Comparison of ENCODE assay signal across 8 mouse cellular contexts in genomic region chr9:21204528-21205272, GRCm38 (mm10). TPM values are rescaled to one million over a fixed set of nuclear protein-coding genes. Genes with fewer than 3 reads are reported as not detected.
DNase-seq lines count a peak whose midpoint lies in the region; ATAC-seq and TF ChIP-seq lines count a peak whose summit lies in the region.

No protein-coding gene starts in this region.

- H3K4me2 ChIP-seq in hindbrain, embryonic 16.5 days (ENCODE audit: low read length): peak overlapping the region; percentile 58
- H3K4me2 ChIP-seq in limb, embryonic 11.5 days (ENCODE audit: low read depth, severe bottlenecking): peak overlapping the region; percentile 46
- H3K4me2 ChIP-seq in neural tube, embryonic 14.5 days (ENCODE audit: low read depth, low read length): peak overlapping the region; percentile 33; the same call in 1 of the 2 replicates

- H3K9ac ChIP-seq in hindbrain, embryonic 16.5 days (ENCODE audit: low read depth, low read length): peak overlapping the region; percentile 47
- peak overlapping the region; percentile 35; the same call in 1 of the 2 replicates for H3K9ac ChIP-seq in limb, embryonic 11.5 days (ENCODE audit: low read length)
- 0 out of 2 replicates have a peak overlapping the region, but pooled peaks have one; percentile 32 for H3K9ac ChIP-seq in neural tube, embryonic 14.5 days (replicated peaks; ENCODE audit: low read depth, low read length)

- H3K4me3 ChIP-seq in gastrocnemius, adult 2 months: 0 out of 2 replicates have a peak overlapping the region, but pooled peaks have one; percentile 9
- peak overlapping the region; percentile 33 for H3K4me3 ChIP-seq in hindbrain, embryonic 16.5 days (ENCODE audit: low read length)
- peak overlapping the region; percentile 41 for H3K4me3 ChIP-seq in limb, embryonic 11.5 days (ENCODE audit: low read depth, low read length)
- peak overlapping the region; percentile 28 for H3K4me3 ChIP-seq in neural tube, embryonic 14.5 days (ENCODE audit: low read depth, low read length)

- H3K9me3 ChIP-seq in hindbrain, embryonic 16.5 days (ENCODE audit: control insufficient read depth, low read length): no peaks in the 10 kb centered on the region
- H3K9me3 ChIP-seq in limb, embryonic 11.5 days (ENCODE audit: control insufficient read depth, low read length): no peaks in the 10 kb centered on the region
- H3K9me3 ChIP-seq in neural tube, embryonic 14.5 days (ENCODE audit: control insufficient read depth, low read length): no peaks in the 10 kb centered on the region

- intact Hi-C loops in gastrocnemius, adult 2 months (cut with DNase I): no loop called here

- ATAC-seq in hindbrain, embryonic 16.5 days: peak; percentile 76
- ATAC-seq in limb, embryonic 11.5 days (ENCODE audit: insufficient number of reproducible peaks, low FRiP score, low TSS enrichment, low read depth): peak; percentile 61
- ATAC-seq in neural tube, embryonic 14.5 days (ENCODE audit: low read depth): peak; percentile 80
- ATAC-seq in CD4-positive, CD25-positive, alpha-beta regulatory T cell, adult 4 months: no peak

- TF ChIP-seq POLR2A in brain, embryonic 14.5 days (IDR thresholded peaks at IDR 0.05; ENCODE audit: borderline replicate concordance, extremely low read depth, insufficient read depth, insufficient read length, poor library complexity, severe bottlenecking): no peak

- no peak for DNase-seq in gastrocnemius, adult 2 months
- no peak for DNase-seq in gastrocnemius, postnatal 10 days
- DNase-seq in brain, embryonic 14.5 days (ENCODE audit: low read depth): peak; percentile 61
- peak; percentile 70 for DNase-seq in limb, embryonic 11.5 days (ENCODE audit: low spot score)
- DNase-seq in T-cell, adult 2 months (ENCODE audit: low spot score): no peak

- H3K4me1 ChIP-seq in hindbrain, embryonic 16.5 days (ENCODE audit: control insufficient read depth, insufficient read depth, low read depth, low read length): peaks cover 2% of the 10 kb centered on the region; the same call in 1 of the 2 replicates
- H3K4me1 ChIP-seq in limb, embryonic 11.5 days (ENCODE audit: control insufficient read depth, insufficient read depth, low read length): peaks cover 8% of the 10 kb centered on the region; the same call in 1 of the 2 replicates
- H3K4me1 ChIP-seq in neural tube, embryonic 14.5 days (ENCODE audit: control insufficient read depth, insufficient read depth, low read length): no peaks in the 10 kb centered on the region

- WGBS in hindbrain, embryonic 16.5 days: 3% methylated on average over 23 of the region's 23 CpGs
- WGBS in limb, embryonic 11.5 days: 4% methylated on average over 23 of the region's 23 CpGs
- WGBS in neural tube, embryonic 14.5 days: 5% methylated on average over 23 of the region's 23 CpGs

- H3K27ac ChIP-seq in gastrocnemius, adult 2 months: no peak overlapping the region
- peak overlapping the region; percentile 29; the same call in 1 of the 2 replicates for H3K27ac ChIP-seq in hindbrain, embryonic 16.5 days (ENCODE audit: low read depth, low read length)
- no peak overlapping the region for H3K27ac ChIP-seq in limb, embryonic 11.5 days (replicated peaks; ENCODE audit: low read depth, low read length)
- H3K27ac ChIP-seq in neural tube, embryonic 14.5 days (ENCODE audit: low read depth, low read length): peak overlapping the region; percentile 34

- TF ChIP-seq CTCF in gastrocnemius, adult 2 months (IDR thresholded peaks at IDR 0.05): no peak
- no peak for TF ChIP-seq CTCF in brain, embryonic 14.5 days (IDR thresholded peaks at IDR 0.05; ENCODE audit: borderline replicate concordance, extremely low read depth, insufficient read depth, insufficient read length)

- H3K36me3 ChIP-seq in hindbrain, embryonic 16.5 days (ENCODE audit: control insufficient read depth, insufficient read depth, low read length): peaks cover 21% of the 10 kb centered on the region
- no peaks in the 10 kb centered on the region for H3K36me3 ChIP-seq in limb, embryonic 11.5 days (ENCODE audit: control insufficient read depth, insufficient read depth, low read length)
- H3K36me3 ChIP-seq in neural tube, embryonic 14.5 days (ENCODE audit: control insufficient read depth, insufficient read depth, low read length): peaks cover 11% of the 10 kb centered on the region; the same call in 1 of the 2 replicates

- no peaks in the 10 kb centered on the region for H3K27me3 ChIP-seq in hindbrain, embryonic 16.5 days (replicated peaks; ENCODE audit: control insufficient read depth, insufficient read depth, low read length)
- no peaks in the 10 kb centered on the region for H3K27me3 ChIP-seq in limb, embryonic 11.5 days (ENCODE audit: control insufficient read depth, insufficient read depth, low read length)
- H3K27me3 ChIP-seq in neural tube, embryonic 14.5 days (ENCODE audit: control insufficient read depth, insufficient read depth, low read length): no peaks in the 10 kb centered on the region

RNA-seq across cellular contexts. Expression of gene Keap1, which starts 34.5 kb away (rescaled TPM):
- 10 to 100 TPM; 51.3 to 62.3 TPM for total RNA-seq in gastrocnemius, adult 2 months (2021)
- total RNA-seq in gastrocnemius, postnatal 10 days (2021): 10 to 100 TPM; 59.6 to 60.9 TPM
- 58.7 and 59.7 TPM in 2 replicates for polyA plus RNA-seq in brain, embryonic 14.5 days (2012; rRNA removed)
- 71.5 and 72.0 TPM in 2 replicates for polyA plus RNA-seq in hindbrain, embryonic 16.5 days (2015; fragmentation: Nextera tagmentation; extraction: Ambion mirVana)
- polyA plus RNA-seq in limb, embryonic 11.5 days (2014; fragmentation: Nextera tagmentation; extraction: Ambion mirVana): 31.1 and 35.2 TPM in 2 replicates
- polyA plus RNA-seq in neural tube, embryonic 14.5 days (2014; fragmentation: Nextera tagmentation; extraction: Ambion mirVana): 34.2 and 43.6 TPM in 2 replicates
- 10 to 100 TPM; 20.1 to 43.4 TPM for polyA plus RNA-seq in CD4-positive, CD25-positive, alpha-beta regulatory T cell, adult 4 months (2017; shearing (Covaris generic))

RNA-seq across cellular contexts. Expression of gene Pde4a, which starts 39.2 kb away (rescaled TPM):
- 10 to 100 TPM; 39.0 to 66.8 TPM for total RNA-seq in gastrocnemius, adult 2 months (2021)
- 10 to 100 TPM; 22.1 to 23.2 TPM for total RNA-seq in gastrocnemius, postnatal 10 days (2021)
- 16.3 and 23.4 TPM in 2 replicates for polyA plus RNA-seq in brain, embryonic 14.5 days (2012; rRNA removed)
- polyA plus RNA-seq in hindbrain, embryonic 16.5 days (2015; fragmentation: Nextera tagmentation; extraction: Ambion mirVana): 47.7 and 50.5 TPM in 2 replicates
- 3.3 and 5.3 TPM in 2 replicates for polyA plus RNA-seq in limb, embryonic 11.5 days (2014; fragmentation: Nextera tagmentation; extraction: Ambion mirVana)
- 27.5 and 35.3 TPM in 2 replicates for polyA plus RNA-seq in neural tube, embryonic 14.5 days (2014; fragmentation: Nextera tagmentation; extraction: Ambion mirVana)
- 1 to 10 TPM in 1 of 2 experiments, under 1 TPM in 1; 0.67 to 1.3 TPM for polyA plus RNA-seq in CD4-positive, CD25-positive, alpha-beta regulatory T cell, adult 4 months (2017; shearing (Covaris generic))

RNA-seq across cellular contexts. Expression of gene S1pr5, which starts 43.5 kb away (rescaled TPM):
- under 1 TPM; 0.15 to 0.33 TPM for total RNA-seq in gastrocnemius, adult 2 months (2021)
- total RNA-seq in gastrocnemius, postnatal 10 days (2021): under 1 TPM; 0.09 to 0.19 TPM
- 2.2 and 2.5 TPM in 2 replicates for polyA plus RNA-seq in brain, embryonic 14.5 days (2012; rRNA removed)
- polyA plus RNA-seq in hindbrain, embryonic 16.5 days (2015; fragmentation: Nextera tagmentation; extraction: Ambion mirVana): 5.5 and 5.7 TPM in 2 replicates
- 0.38 and 0.39 TPM in 2 replicates for polyA plus RNA-seq in limb, embryonic 11.5 days (2014; fragmentation: Nextera tagmentation; extraction: Ambion mirVana)
- 4.2 and 5.0 TPM in 2 replicates for polyA plus RNA-seq in neural tube, embryonic 14.5 days (2014; fragmentation: Nextera tagmentation; extraction: Ambion mirVana)
- polyA plus RNA-seq in CD4-positive, CD25-positive, alpha-beta regulatory T cell, adult 4 months (2017; shearing (Covaris generic)): under 1 TPM in 1 of 2 experiments, not detected in 1; 0.12 TPM

RNA-seq across cellular contexts. Expression of gene Cdc37, which starts 54.9 kb away (rescaled TPM):
- total RNA-seq in gastrocnemius, adult 2 months (2021): 100 to 1,000 TPM; 116 to 139 TPM
- total RNA-seq in gastrocnemius, postnatal 10 days (2021): 100 to 1,000 TPM; 138 to 151 TPM
- 141 and 182 TPM in 2 replicates for polyA plus RNA-seq in brain, embryonic 14.5 days (2012; rRNA removed)
- 204 and 211 TPM in 2 replicates for polyA plus RNA-seq in hindbrain, embryonic 16.5 days (2015; fragmentation: Nextera tagmentation; extraction: Ambion mirVana)
- 407 and 424 TPM in 2 replicates for polyA plus RNA-seq in limb, embryonic 11.5 days (2014; fragmentation: Nextera tagmentation; extraction: Ambion mirVana)
- 190 and 219 TPM in 2 replicates for polyA plus RNA-seq in neural tube, embryonic 14.5 days (2014; fragmentation: Nextera tagmentation; extraction: Ambion mirVana)
- polyA plus RNA-seq in CD4-positive, CD25-positive, alpha-beta regulatory T cell, adult 4 months (2017; shearing (Covaris generic)): 100 to 1,000 TPM; 100 to 115 TPM

Comparison
In these comparisons a context has a peak if more than half of its experiments do, and no peak if none do; other contexts are left out.
1. DNase-seq: peak in brain, embryonic 14.5 days (single experiment) and limb, embryonic 11.5 days (single experiment); none in gastrocnemius, adult 2 months (single experiment), gastrocnemius, postnatal 10 days (single experiment) and T-cell, adult 2 months (single experiment).
2. H3K27ac ChIP-seq: peak in hindbrain, embryonic 16.5 days (single experiment) and neural tube, embryonic 14.5 days (single experiment); none in gastrocnemius, adult 2 months (single experiment) and limb, embryonic 11.5 days (single experiment).
3. Peak in every context shown above with its lines, with median percentiles within 50 percentile points of each other: H3K4me3 ChIP-seq, H3K4me2 ChIP-seq and H3K9ac ChIP-seq.